ENCODE assay signal across 15 mouse cellular contexts in genomic region chr1:179931247-179931646, GRCm38 (mm10). TPM values are rescaled to one million over a fixed set of nuclear protein-coding genes. Genes with fewer than 3 reads are reported as not detected.
A peak's percentile ranks its signal among the peaks of the same experiment; 100 is the strongest.
DNase-seq lines count a peak whose midpoint lies in the region; ATAC-seq lines count a peak whose summit lies in the region.
"Had no signal": no experiment of that assay in that cellular context is flagged by ENCODE, and none has a peak within 500 bp of the region (broad histone marks: within the 10 kb centered on the region; RNA-seq: fewer than 3 reads in every experiment).

No protein-coding gene starts in this region.

- H3K4me2 ChIP-seq in forebrain, embryonic 14.5 days (ENCODE audit: low read length): no peak overlapping the region
- H3K4me2 ChIP-seq in forebrain, embryonic 12.5 days: no peak overlapping the region
- H3K4me2 ChIP-seq: hindbrain, embryonic 12.5 days; limb, embryonic 15.5 days; neural tube, embryonic 15.5 days had no signal

- no peak overlapping the region for H3K27ac ChIP-seq in forebrain, embryonic 14.5 days (ENCODE audit: low read depth, low read length)
- H3K27ac ChIP-seq in forebrain, embryonic 12.5 days: no peak overlapping the region
- H3K27ac ChIP-seq: hindbrain, embryonic 12.5 days; limb, embryonic 15.5 days; neural tube, embryonic 15.5 days had no signal

- H3K36me3 ChIP-seq in forebrain, embryonic 14.5 days (ENCODE audit: control insufficient read depth, insufficient read depth, low read length): no peaks in the 10 kb centered on the region
- no peaks in the 10 kb centered on the region for H3K36me3 ChIP-seq in forebrain, embryonic 12.5 days (replicated peaks)
- H3K36me3 ChIP-seq: G1E; hindbrain, embryonic 12.5 days; limb, embryonic 15.5 days; neural tube, embryonic 15.5 days had no signal

- DNase-seq in forebrain, embryonic 14.5 days (ENCODE audit: low spot score): peak; percentile 20
- DNase-seq in layer of hippocampus, adult 8-10 months (ENCODE audit: low spot score in 2 of 2): peak; percentile 26 to 55
- DNase-seq in layer of hippocampus, postnatal 36 days: no peak
- peak; percentile 23 for DNase-seq in 3T3-L1 (ENCODE audit: low read depth, low spot score)
- peak; percentile 45 for DNase-seq in cerebellum, adult 9-11 months
- no peak for DNase-seq in embryo, embryonic 11 days
- no peak for DNase-seq in right cerebral cortex, postnatal 4 days
- DNase-seq: adrenal gland, postnatal 25 days; kidney, adult 18-20 months; thymus, adult 18-20 months had no signal

- no peaks in the 10 kb centered on the region for H3K4me1 ChIP-seq in forebrain, embryonic 14.5 days (ENCODE audit: control insufficient read depth, insufficient read depth, low read length)
- H3K4me1 ChIP-seq in forebrain, embryonic 12.5 days: no peaks in the 10 kb centered on the region
- H3K4me1 ChIP-seq: hindbrain, embryonic 12.5 days; limb, embryonic 15.5 days; neural tube, embryonic 15.5 days had no signal

- no peak; the same call in 1 of the 2 replicates for ATAC-seq in forebrain, embryonic 14.5 days
- ATAC-seq in forebrain, embryonic 12.5 days (ENCODE audit: low FRiP score): no peak

- WGBS in forebrain, embryonic 14.5 days: 60% methylated on average over 3 of the region's 3 CpGs
- 76% methylated on average over 3 of the region's 3 CpGs for WGBS in forebrain, embryonic 12.5 days

- no peak overlapping the region for H3K9ac ChIP-seq in forebrain, embryonic 14.5 days (ENCODE audit: low read length)
- no peak overlapping the region for H3K9ac ChIP-seq in forebrain, embryonic 12.5 days
- H3K9ac ChIP-seq: hindbrain, embryonic 12.5 days; limb, embryonic 15.5 days; neural tube, embryonic 15.5 days had no signal

- H3K27me3 ChIP-seq in forebrain, embryonic 14.5 days (replicated peaks; ENCODE audit: control insufficient read depth, insufficient read depth, low read length): no peaks in the 10 kb centered on the region
- no peaks in the 10 kb centered on the region for H3K27me3 ChIP-seq in forebrain, embryonic 12.5 days
- H3K27me3 ChIP-seq: hindbrain, embryonic 12.5 days; limb, embryonic 15.5 days; neural tube, embryonic 15.5 days had no signal

- H3K4me3 ChIP-seq in forebrain, embryonic 14.5 days (ENCODE audit: low read depth, low read length): no peak overlapping the region
- H3K4me3 ChIP-seq in forebrain, embryonic 12.5 days (replicated peaks): no peak overlapping the region
- H3K4me3 ChIP-seq: hindbrain, embryonic 12.5 days; limb, embryonic 15.5 days; neural tube, embryonic 15.5 days had no signal

- H3K9me3 ChIP-seq in forebrain, embryonic 14.5 days (replicated peaks; ENCODE audit: control insufficient read depth, low read length): no peaks in the 10 kb centered on the region
- H3K9me3 ChIP-seq in forebrain, embryonic 12.5 days: no peaks in the 10 kb centered on the region
- H3K9me3 ChIP-seq: G1E; hindbrain, embryonic 12.5 days; limb, embryonic 15.5 days; neural tube, embryonic 15.5 days had no signal

RNA-seq across cellular contexts. Expression of gene Cdc42bpa, which starts 29.0 kb away (rescaled TPM):
- polyA plus RNA-seq in forebrain, embryonic 14.5 days (2014; fragmentation: Nextera tagmentation; extraction: Ambion mirVana): 18.1 and 22.5 TPM in 2 replicates
- 18.5 and 24.0 TPM in 2 replicates for polyA plus RNA-seq in forebrain, embryonic 12.5 days (2016; fragmentation: Nextera tagmentation; extraction: Ambion mirVana)
- total RNA-seq in layer of hippocampus, adult 8-10 months (2022): 100 to 1,000 TPM; 204 to 259 (median 236) TPM
- 100 to 1,000 TPM; 239 to 246 TPM for total RNA-seq in layer of hippocampus, postnatal 36 days (2021)

Comparison
In these comparisons a context has a peak if more than half of its experiments do, and no peak if none do; other contexts are left out.
1. DNase-seq: peak in forebrain, embryonic 14.5 days (single experiment), layer of hippocampus, adult 8-10 months (2 of 2), 3T3-L1 (single experiment) and cerebellum, adult 9-11 months (single experiment); none in layer of hippocampus, postnatal 36 days (0 of 2), embryo, embryonic 11 days (single experiment) and right cerebral cortex, postnatal 4 days (single experiment).